Mouse (Mus musculus): ENCODE results near the gene Trex1. TPM values are rescaled to one million over a fixed set of nuclear protein-coding genes. Genes with fewer than 3 reads are reported as not detected.
A peak's percentile ranks its signal among the peaks of the same experiment; 100 is the strongest.

Gene Trex1
- polyA plus RNA-seq, 1 experiment = 10.0 TPM

DNA sequence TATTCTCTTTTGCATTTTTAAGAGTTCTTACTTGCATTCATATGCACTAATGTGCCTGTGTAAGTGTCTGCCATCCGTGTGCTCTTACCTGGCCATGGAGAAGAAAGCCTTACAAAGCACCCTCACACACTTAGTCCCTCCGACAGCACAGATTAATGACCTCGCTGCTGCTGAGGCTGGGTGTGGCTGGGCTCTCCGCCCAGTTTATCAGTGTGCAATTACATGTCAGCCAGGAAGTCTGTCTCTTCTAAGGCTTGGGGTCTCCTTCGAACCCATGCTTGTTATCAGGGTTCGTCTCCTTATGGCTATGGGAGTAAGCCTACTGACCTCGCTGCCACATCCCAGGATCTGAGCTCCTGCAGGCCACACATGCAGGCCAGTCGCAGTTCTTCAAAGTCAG, 44.1 kb downstream of the Trex1 start:
- H3K4me3 ChIP-seq = no peak overlapping the region
- no peak overlapping the region for H3ac ChIP-seq (ENCODE audit: control insufficient read depth, insufficient read length)
- H3K4me2 ChIP-seq (ENCODE audit: low read depth) = no peak overlapping the region
- H3K79me2 ChIP-seq (ENCODE audit: control insufficient read depth, insufficient read depth) = no peaks in the 10 kb centered on the region
- no peaks in the 10 kb centered on the region for H3K27me3 ChIP-seq (ENCODE audit: control insufficient read depth, insufficient read depth, insufficient read length)
- H3K36me3 ChIP-seq (ENCODE audit: control insufficient read depth, insufficient read depth) = no peaks in the 10 kb centered on the region
- TF ChIP-seq CEBPB (IDR thresholded peaks at IDR 0.05; ENCODE audit: insufficient read depth, poor library complexity, severe bottlenecking) = no peak

DNA sequence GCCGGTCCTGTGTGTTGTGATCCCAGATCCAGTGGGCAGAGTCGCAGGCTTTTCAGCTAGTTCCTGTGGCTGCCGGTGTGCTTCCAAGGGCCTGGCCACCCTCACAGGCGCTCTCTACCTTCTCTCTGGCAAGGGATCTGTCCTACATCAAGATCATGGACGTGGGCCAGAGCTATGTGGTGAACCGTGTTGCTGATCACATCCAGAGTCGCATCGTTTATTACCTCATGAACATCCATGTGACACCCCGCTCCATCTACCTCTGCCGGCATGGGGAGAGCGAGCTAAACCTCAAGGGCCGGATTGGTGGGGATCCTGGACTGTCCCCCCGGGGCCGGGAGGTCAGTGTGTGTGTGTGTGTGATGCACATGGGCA, 49.2 kb downstream of the Trex1 start:
- no peak overlapping the region for H3K4me2 ChIP-seq (ENCODE audit: low read depth)
- no peaks in the 10 kb centered on the region for H3K27me3 ChIP-seq (ENCODE audit: control insufficient read depth, insufficient read depth, insufficient read length)
- no peak overlapping the region for H3K4me3 ChIP-seq

DNA sequence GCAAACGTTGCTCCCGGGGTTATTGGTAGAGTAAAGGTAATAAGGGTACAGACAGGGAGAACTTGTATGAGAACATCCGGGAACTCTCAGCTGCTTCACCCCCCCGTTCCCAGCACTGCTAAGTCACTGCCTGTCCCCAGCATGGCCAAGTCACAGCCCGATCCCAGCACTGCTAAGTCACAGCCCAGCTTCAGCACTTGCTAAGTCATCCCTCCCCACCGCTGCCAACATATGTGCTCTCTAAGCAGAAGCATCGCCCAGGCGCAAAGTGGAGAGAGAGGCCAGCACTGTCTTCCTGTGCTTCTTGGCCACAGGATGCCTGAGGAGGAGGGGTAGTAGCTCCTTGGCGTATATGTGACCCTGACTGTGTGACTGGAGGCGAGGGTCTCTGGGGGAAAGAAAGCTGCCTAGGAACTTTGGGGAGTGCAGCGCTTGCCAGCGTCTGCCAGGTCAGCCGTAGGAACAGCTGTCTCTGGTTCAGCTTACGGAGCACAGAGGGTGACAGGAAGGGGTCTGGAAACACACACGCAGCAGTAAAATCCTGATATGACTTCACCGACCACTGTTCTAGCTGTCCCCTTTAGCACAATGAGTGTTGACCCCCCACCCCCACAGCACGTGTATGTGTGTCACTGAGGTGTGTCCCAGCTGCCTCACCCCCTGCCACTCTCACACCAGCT, 49.8 kb downstream of the Trex1 start:
- H3ac ChIP-seq (ENCODE audit: control insufficient read depth, insufficient read length) = no peak overlapping the region
- no peaks in the 10 kb centered on the region for H3K36me3 ChIP-seq (ENCODE audit: control insufficient read depth, insufficient read depth)
- no peak overlapping the region for H3K4me3 ChIP-seq
- H3K79me2 ChIP-seq (ENCODE audit: control insufficient read depth, insufficient read depth) = no peaks in the 10 kb centered on the region
- TF ChIP-seq USF1 (IDR thresholded peaks at IDR 0.05; ENCODE audit: low read depth) = no peak
- TF ChIP-seq MYOD1 (IDR thresholded peaks at IDR 0.05; ENCODE audit: control insufficient read depth in 1 of 3, insufficient read length in 2 of 3, low read depth in 2 of 3) = peak in 1 of 3 experiments; percentile 74
- TF ChIP-seq MYOG (IDR thresholded peaks at IDR 0.05; ENCODE audit: control insufficient read depth in 1 of 3, insufficient read depth in 1 of 3, insufficient read length in 2 of 3, low read depth in 2 of 3) = peak in 1 of 3 experiments; percentile 42
- no peaks in the 10 kb centered on the region for H3K27me3 ChIP-seq (ENCODE audit: control insufficient read depth, insufficient read depth, insufficient read length)
- no peak overlapping the region for H3K4me2 ChIP-seq (ENCODE audit: low read depth)

More for the DNA sequence above, 49.2 kb downstream of the Trex1 start:
- H3ac ChIP-seq (ENCODE audit: control insufficient read depth, insufficient read length) = no peak overlapping the region
- H3K36me3 ChIP-seq (ENCODE audit: control insufficient read depth, insufficient read depth) = no peaks in the 10 kb centered on the region
- TF ChIP-seq MAX (IDR thresholded peaks at IDR 0.05; ENCODE audit: low read depth) (no peak), TCF3 (IDR thresholded peaks at IDR 0.05; ENCODE audit: insufficient read length, low read depth) (no peak), USF1 (IDR thresholded peaks at IDR 0.05; ENCODE audit: low read depth) (no peak), MYOG (IDR thresholded peaks at IDR 0.05; ENCODE audit: control insufficient read depth in 1 of 3, insufficient read depth in 1 of 3, insufficient read length in 2 of 3, low read depth in 2 of 3) (no peak), CEBPB (IDR thresholded peaks at IDR 0.05; ENCODE audit: insufficient read depth, poor library complexity, severe bottlenecking) (no peak), REST (IDR thresholded peaks at IDR 0.05; ENCODE audit: insufficient read depth, insufficient read length) (no peak), TCF12 (IDR thresholded peaks at IDR 0.05; ENCODE audit: insufficient read depth, poor library complexity, severe bottlenecking) (no peak), POLR2A (IDR thresholded peaks at IDR 0.05; ENCODE audit: insufficient read length, low read depth) (no peak), MYOD1 (IDR thresholded peaks at IDR 0.05; ENCODE audit: control insufficient read depth in 1 of 3, insufficient read length in 2 of 3, low read depth in 2 of 3) (no peak), POLR2AphosphoS2 (IDR thresholded peaks at IDR 0.05; ENCODE audit: insufficient read length, low read depth) (no peak), E2F4 (IDR thresholded peaks at IDR 0.05; ENCODE audit: insufficient read depth) (no peak), SRF (IDR thresholded peaks at IDR 0.05; ENCODE audit: control insufficient read depth, insufficient read length, low read depth) (no peak)
- no peaks in the 10 kb centered on the region for H3K79me2 ChIP-seq (ENCODE audit: control insufficient read depth, insufficient read depth)

DNA sequence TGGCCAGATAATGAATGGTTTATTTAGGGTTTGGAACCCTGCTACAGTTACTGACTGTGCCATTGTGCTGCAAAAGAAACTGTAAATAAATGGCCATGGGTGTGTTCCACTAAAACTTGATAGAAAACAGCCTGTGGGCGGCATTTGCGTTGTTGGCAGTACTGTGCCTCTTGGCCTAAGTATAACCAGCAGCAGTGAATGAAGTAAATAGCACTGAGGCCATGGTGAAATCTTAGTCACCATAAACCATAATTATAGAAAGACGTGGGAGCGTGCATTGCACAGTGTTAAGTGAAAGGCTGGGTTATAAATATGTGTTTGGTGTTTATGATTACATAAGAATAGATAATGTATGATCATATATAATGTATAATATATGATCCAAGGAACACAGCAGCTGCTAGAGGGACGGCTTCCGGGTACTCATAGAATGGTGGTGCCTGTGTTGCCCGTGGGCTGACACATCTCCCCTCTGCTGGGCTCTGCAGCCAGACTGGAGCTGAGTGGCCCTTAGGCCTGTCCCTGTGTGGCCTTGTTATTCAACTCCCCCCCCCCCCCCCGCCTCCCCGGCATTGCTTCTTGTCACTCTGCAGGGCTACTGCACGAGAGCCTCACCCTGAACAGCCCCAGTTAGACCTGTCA, 50.4 kb downstream of the Trex1 start:
- Histone ChIP-seq H3K79me2 (ENCODE audit: control insufficient read depth, insufficient read depth) (no peaks in the 10 kb centered on the region), H3K36me3 (ENCODE audit: control insufficient read depth, insufficient read depth) (no peaks in the 10 kb centered on the region), H3K4me3 (no peak overlapping the region), H3K27me3 (ENCODE audit: control insufficient read depth, insufficient read depth, insufficient read length) (no peaks in the 10 kb centered on the region), H3K4me2 (ENCODE audit: low read depth) (no peak overlapping the region), H3ac (ENCODE audit: control insufficient read depth, insufficient read length) (no peak overlapping the region)
- no peak for TF ChIP-seq TCF12 (IDR thresholded peaks at IDR 0.05; ENCODE audit: insufficient read depth, poor library complexity, severe bottlenecking)
- TF ChIP-seq POLR2AphosphoS2 (IDR thresholded peaks at IDR 0.05; ENCODE audit: insufficient read length, low read depth) = no peak
- no peak for TF ChIP-seq MYOD1 (IDR thresholded peaks at IDR 0.05; ENCODE audit: control insufficient read depth in 1 of 3, insufficient read length in 2 of 3, low read depth in 2 of 3)
- TF ChIP-seq USF1 (IDR thresholded peaks at IDR 0.05; ENCODE audit: low read depth) = no peak
- TF ChIP-seq MAX (IDR thresholded peaks at IDR 0.05; ENCODE audit: low read depth) = no peak
- TF ChIP-seq SRF (IDR thresholded peaks at IDR 0.05; ENCODE audit: control insufficient read depth, insufficient read length, low read depth) = no peak

DNA sequence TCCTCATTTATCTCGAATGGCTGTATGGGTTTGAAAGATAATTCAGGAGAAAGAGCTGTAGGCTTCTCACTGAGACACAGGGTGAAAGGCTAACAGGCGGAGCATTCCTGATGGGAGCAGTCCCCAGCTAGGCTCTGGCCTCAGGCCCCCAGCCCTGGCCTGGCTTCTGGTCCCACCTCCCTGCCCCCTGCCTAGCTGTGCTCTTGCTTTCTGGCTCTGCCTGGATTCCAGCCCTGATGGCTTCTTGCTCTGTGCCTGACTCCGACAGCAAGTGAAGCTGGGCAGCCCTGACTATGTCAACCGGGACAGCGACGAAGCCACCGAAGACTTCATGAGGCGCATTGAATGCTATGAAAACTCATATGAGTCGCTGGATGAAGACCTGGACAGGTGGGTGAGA, 51.5 kb downstream of the Trex1 start:
- no peak overlapping the region for H3K4me2 ChIP-seq (ENCODE audit: low read depth)
- H3K4me3 ChIP-seq = no peak overlapping the region
- TF ChIP-seq E2F4 (IDR thresholded peaks at IDR 0.05; ENCODE audit: insufficient read depth) (no peak), MYOD1 (IDR thresholded peaks at IDR 0.05; ENCODE audit: control insufficient read depth in 1 of 3, insufficient read length in 2 of 3, low read depth in 2 of 3) (no peak), MAX (IDR thresholded peaks at IDR 0.05; ENCODE audit: low read depth) (no peak), CEBPB (IDR thresholded peaks at IDR 0.05; ENCODE audit: insufficient read depth, poor library complexity, severe bottlenecking) (no peak), REST (IDR thresholded peaks at IDR 0.05; ENCODE audit: insufficient read depth, insufficient read length) (no peak), TCF3 (IDR thresholded peaks at IDR 0.05; ENCODE audit: insufficient read length, low read depth) (no peak), POLR2A (IDR thresholded peaks at IDR 0.05; ENCODE audit: insufficient read length, low read depth) (no peak), USF1 (IDR thresholded peaks at IDR 0.05; ENCODE audit: low read depth) (no peak), MYOG (IDR thresholded peaks at IDR 0.05; ENCODE audit: control insufficient read depth in 1 of 3, insufficient read depth in 1 of 3, insufficient read length in 2 of 3, low read depth in 2 of 3) (no peak), POLR2AphosphoS2 (IDR thresholded peaks at IDR 0.05; ENCODE audit: insufficient read length, low read depth) (no peak), SRF (IDR thresholded peaks at IDR 0.05; ENCODE audit: control insufficient read depth, insufficient read length, low read depth) (no peak), TCF12 (IDR thresholded peaks at IDR 0.05; ENCODE audit: insufficient read depth, poor library complexity, severe bottlenecking) (no peak)
- no peaks in the 10 kb centered on the region for H3K27me3 ChIP-seq (ENCODE audit: control insufficient read depth, insufficient read depth, insufficient read length)
- H3K79me2 ChIP-seq (ENCODE audit: control insufficient read depth, insufficient read depth) = no peaks in the 10 kb centered on the region
- H3K36me3 ChIP-seq (ENCODE audit: control insufficient read depth, insufficient read depth) = no peaks in the 10 kb centered on the region
- H3ac ChIP-seq (ENCODE audit: control insufficient read depth, insufficient read length) = no peak overlapping the region

Other genes with a start within 250 kb of the Trex1 start
- 0.65 TPM for gene Celsr3, start 233.4 kb downstream of the Trex1 start, polyA plus RNA-seq (2012; fragmentation: generic; extraction: Trizol)
- gene Slc26a6, start 206.5 kb downstream of the Trex1 start, polyA plus RNA-seq (2012; fragmentation: generic; extraction: Trizol) = 18.8 TPM
- gene Tmem89, start 145.1 kb downstream of the Trex1 start, polyA plus RNA-seq (2012; fragmentation: generic; extraction: Trizol) = not detected
- 468 TPM for gene Uqcrc1, start 123.1 kb downstream of the Trex1 start, polyA plus RNA-seq (2012; fragmentation: generic; extraction: Trizol)
- gene Col7a1, start 106.1 kb downstream of the Trex1 start, polyA plus RNA-seq (2012; fragmentation: generic; extraction: Trizol) = 8.4 TPM
- gene Ucn2, start 73.7 kb downstream of the Trex1 start, polyA plus RNA-seq (2012; fragmentation: generic; extraction: Trizol) = 0.17 TPM
- 4.4 TPM for gene Pfkfb4, start 68.0 kb downstream of the Trex1 start, polyA plus RNA-seq (2012; fragmentation: generic; extraction: Trizol)
- gene Shisa5, start 21.2 kb downstream of the Trex1 start, polyA plus RNA-seq (2012; fragmentation: generic; extraction: Trizol) = 82.8 TPM
- 9.6 TPM for gene Atrip, start 14.4 kb upstream of the Trex1 start, polyA plus RNA-seq (2012; fragmentation: generic; extraction: Trizol)
- gene Ccdc51, start 22.8 kb upstream of the Trex1 start, polyA plus RNA-seq (2012; fragmentation: generic; extraction: Trizol) = 13.8 TPM
- gene Tma7, start 22.9 kb upstream of the Trex1 start, polyA plus RNA-seq (2012; fragmentation: generic; extraction: Trizol) = 271 TPM
- gene Plxnb1, start 35.7 kb upstream of the Trex1 start, polyA plus RNA-seq (2012; fragmentation: generic; extraction: Trizol) = 6.1 TPM
- gene Fbxw21, start 102.3 kb upstream of the Trex1 start, polyA plus RNA-seq (2012; fragmentation: generic; extraction: Trizol) = not detected
- gene Fbxw13, start 136.2 kb upstream of the Trex1 start, polyA plus RNA-seq (2012; fragmentation: generic; extraction: Trizol) = not detected
- not detected for gene Fbxw20, start 175.0 kb upstream of the Trex1 start, polyA plus RNA-seq (2012; fragmentation: generic; extraction: Trizol)
- gene Fbxw14, start 227.9 kb upstream of the Trex1 start, polyA plus RNA-seq (2012; fragmentation: generic; extraction: Trizol) = not detected

All from myocyte (in vitro differentiated cells).